Mouse (Mus musculus) midbrain, embryonic 14.5 days (tissue): ENCODE measurements at regions not wholly inside any gene's neighbourhood (a gene's known extent, or its start where the extent isn't known, plus 50 kb on each side); places are given as distances from the start of the nearest gene placed in this dataset.
"Not testable (repeated sequence)": the region's sequence is repeated elsewhere in the genome, so short reads cannot be mapped to it uniquely, and the experiment has no call there.

ENCODE experiments used
- ATAC-seq: fragments of 200-750 bp; cut with Nextera tagmentation; 2 replicates; pipeline ENCODE4 v1.8.0; 2017; ENCODE audit warnings: moderate number of reproducible peaks, moderate library complexity; ENCODE audit not compliant: low FRiP score, low TSS enrichment
- DNase-seq: peaks from one replicate; pipeline ENCODE4 v3.0.0-alpha.2; 2015
- H3K27ac ChIP-seq: fragments of 300-500 bp; sonication (generic); replicated peaks from 2 replicates; pipeline ENCODE4 v1.5.1; 2014; ENCODE audit warnings: mild to moderate bottlenecking, low read depth, low read length, moderate library complexity
- H3K27me3 ChIP-seq: fragments of 300-500 bp; sonication (generic); 2 replicates; pipeline ENCODE4 v1.6.1; 2014; ENCODE audit warnings: low read length, control low read depth, mixed read lengths; ENCODE audit not compliant: control insufficient read depth, insufficient read depth
- H3K36me3 ChIP-seq: fragments of 300-500 bp; sonication (generic); 2 replicates; pipeline ENCODE4 v1.6.1; 2014; ENCODE audit warnings: low read length, control low read depth; ENCODE audit not compliant: control insufficient read depth, insufficient read depth
- H3K4me1 ChIP-seq: fragments of 300-500 bp; sonication (generic); 2 replicates; pipeline ENCODE4 v1.6.1; 2014; ENCODE audit warnings: mild to moderate bottlenecking, antibody characterized with exemption, low read length, control low read depth; ENCODE audit not compliant: control insufficient read depth, insufficient read depth
- H3K4me2 ChIP-seq: fragments of 300-500 bp; sonication (generic); 2 replicates; pipeline ENCODE4 v1.6.1; 2014; ENCODE audit warnings: mild to moderate bottlenecking, low read length, moderate library complexity
- H3K4me3 ChIP-seq: fragments of 300-500 bp; sonication (generic); replicated peaks from 2 replicates; pipeline ENCODE4 v1.5.1; 2014; ENCODE audit warnings: low read depth, low read length
- H3K9ac ChIP-seq: fragments of 300-500 bp; sonication (generic); replicated peaks from 2 replicates; pipeline ENCODE4 v1.6.1; 2014; ENCODE audit warnings: mild to moderate bottlenecking, low read length, moderate library complexity
- H3K9me3 ChIP-seq: fragments of 300-500 bp; sonication (generic); 2 replicates; pipeline ENCODE4 v1.6.1; 2016; ENCODE audit warnings: low read length, control low read depth, mixed read lengths; ENCODE audit not compliant: control insufficient read depth
- WGBS: fragments of 180-500 bp; shearing (Covaris S2); extraction: QIAGEN DNeasy Blood & Tissue Kit; methylation state at CpG from one replicate; pipeline ENCODE4 v1.1.7; 2014; 5-methylcytosine and 5-hydroxymethylcytosine counted together

- Histone ChIP-seq H3K4me3 (no peak overlapping the region), H3K4me1 (no peaks in the 10 kb centered on the region), H3K9me3 (no peaks in the 10 kb centered on the region), H3K4me2 (no peak overlapping the region), H3K36me3 (no peaks in the 10 kb centered on the region), H3K9ac (no peak overlapping the region), H3K27me3 (no peaks in the 10 kb centered on the region), H3K27ac (no peak overlapping the region)
- DNase-seq, result no peak
- ATAC-seq, result no peak
- 91% methylated on average over 2 of the region's 2 CpGs for WGBS
Measured at GRCm38 (mm10) chr1:150218802-150219201, 100.4 kb upstream of the Pdc start.

DNA sequence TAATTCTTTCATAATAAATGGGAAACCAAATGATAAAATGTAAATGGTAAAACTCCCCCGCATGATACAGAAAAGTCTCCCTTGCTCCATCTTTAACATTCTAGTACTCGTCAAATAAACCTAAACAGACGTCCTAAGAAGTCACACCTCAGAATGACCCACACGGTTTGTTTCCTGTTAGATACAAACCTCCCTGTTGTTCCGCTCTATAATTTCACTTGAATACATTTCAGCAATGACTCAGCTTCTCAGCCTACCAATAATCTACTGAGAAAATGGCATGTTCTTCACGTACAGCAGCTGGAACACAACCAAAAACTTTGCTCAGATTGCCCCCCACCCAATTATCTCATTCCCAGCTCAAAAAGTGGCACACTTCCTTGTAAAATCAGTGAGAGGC is 93.7 kb upstream of the Pdc start:
- H3K36me3 ChIP-seq, result no peaks in the 10 kb centered on the region
- ATAC-seq (no peak), DNase-seq (no peak)
- WGBS, result 87% methylated on average over 6 of the region's 6 CpGs
- no peak overlapping the region for H3K9ac ChIP-seq
- no peaks in the 10 kb centered on the region for H3K27me3 ChIP-seq
- H3K9me3 ChIP-seq, result no peaks in the 10 kb centered on the region
- H3K4me2 ChIP-seq, result no peak overlapping the region
- no peak overlapping the region for H3K27ac ChIP-seq
- no peaks in the 10 kb centered on the region for H3K4me1 ChIP-seq
- no peak overlapping the region for H3K4me3 ChIP-seq

DNA sequence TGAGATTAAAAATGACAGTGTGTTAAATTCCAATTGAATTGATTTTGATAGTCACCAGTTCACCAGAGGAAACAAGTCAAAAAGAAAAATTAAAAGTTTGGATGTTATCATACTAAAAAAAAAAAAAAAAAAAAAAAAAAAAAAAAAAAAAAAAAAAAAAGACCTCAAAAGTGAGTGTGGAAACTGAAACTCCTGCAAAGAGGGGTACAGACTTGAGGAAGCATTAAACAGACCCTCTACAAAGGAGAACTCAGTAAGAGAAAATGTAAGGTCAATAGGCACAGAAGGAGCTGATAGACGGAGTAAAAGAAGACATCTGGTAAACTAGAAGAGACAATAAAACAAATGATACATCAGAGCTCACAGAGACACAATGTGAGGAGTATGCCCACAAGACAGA is 79.7 kb upstream of the Pdc start:
- not testable (repeated sequence) for H3K4me2 ChIP-seq, H3K27ac ChIP-seq, H3K9ac ChIP-seq, DNase-seq, ATAC-seq, H3K36me3 ChIP-seq, H3K27me3 ChIP-seq, H3K9me3 ChIP-seq, H3K4me3 ChIP-seq, H3K4me1 ChIP-seq
- 89% methylated on average over 1 of the region's 1 CpGs for WGBS

GRCm38 (mm10) chr1:150240110-150240509 is 79.1 kb upstream of the Pdc start:
- Histone ChIP-seq H3K9me3 (no peaks in the 10 kb centered on the region), H3K4me3 (no peak overlapping the region), H3K27ac (no peak overlapping the region), H3K36me3 (no peaks in the 10 kb centered on the region), H3K4me1 (no peaks in the 10 kb centered on the region), H3K9ac (no peak overlapping the region), H3K4me2 (no peak overlapping the region), H3K27me3 (no peaks in the 10 kb centered on the region)
- ATAC-seq, result no peak
- no peak for DNase-seq
- WGBS, result 93% methylated on average over 3 of the region's 3 CpGs

DNA sequence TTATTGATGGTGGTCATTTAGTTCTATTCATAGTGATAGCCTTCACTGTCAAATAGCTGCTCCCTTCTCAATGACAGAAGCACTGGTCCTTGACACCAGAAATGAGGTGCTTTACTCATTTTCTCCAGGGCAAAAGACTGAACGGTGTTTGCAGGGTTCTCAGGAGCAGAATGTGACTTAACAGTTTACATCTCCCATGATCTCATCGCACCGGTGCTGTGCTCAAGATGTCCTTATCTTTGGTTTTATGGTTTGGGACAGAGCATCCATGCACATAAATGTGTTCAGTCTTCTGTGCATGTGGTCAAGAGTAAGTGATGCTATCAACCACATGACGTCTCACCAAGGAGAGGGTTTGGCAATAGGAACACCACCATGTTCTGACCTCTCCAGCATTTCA is 78.1 kb upstream of the Pdc start:
- no peak for DNase-seq
- WGBS, result 95% methylated on average over 4 of the region's 4 CpGs
- Histone ChIP-seq H3K4me2 (no peak overlapping the region), H3K4me3 (no peak overlapping the region), H3K27ac (no peak overlapping the region), H3K4me1 (no peaks in the 10 kb centered on the region), H3K9ac (no peak overlapping the region), H3K36me3 (no peaks in the 10 kb centered on the region), H3K9me3 (no peaks in the 10 kb centered on the region), H3K27me3 (no peaks in the 10 kb centered on the region)
- ATAC-seq, result no peak

- H3K36me3 ChIP-seq, result no peaks in the 10 kb centered on the region
- H3K4me2 ChIP-seq, result no peak overlapping the region
- no peaks in the 10 kb centered on the region for H3K27me3 ChIP-seq
- no peaks in the 10 kb centered on the region for H3K9me3 ChIP-seq
- no peaks in the 10 kb centered on the region for H3K4me1 ChIP-seq
- DNase-seq (no peak), ATAC-seq (no peak)
- no peak overlapping the region for H3K4me3 ChIP-seq
- no peak overlapping the region for H3K27ac ChIP-seq
- no peak overlapping the region for H3K9ac ChIP-seq
Measured at GRCm38 (mm10) chr1:150242108-150242507, 77.1 kb upstream of the Pdc start.

DNA sequence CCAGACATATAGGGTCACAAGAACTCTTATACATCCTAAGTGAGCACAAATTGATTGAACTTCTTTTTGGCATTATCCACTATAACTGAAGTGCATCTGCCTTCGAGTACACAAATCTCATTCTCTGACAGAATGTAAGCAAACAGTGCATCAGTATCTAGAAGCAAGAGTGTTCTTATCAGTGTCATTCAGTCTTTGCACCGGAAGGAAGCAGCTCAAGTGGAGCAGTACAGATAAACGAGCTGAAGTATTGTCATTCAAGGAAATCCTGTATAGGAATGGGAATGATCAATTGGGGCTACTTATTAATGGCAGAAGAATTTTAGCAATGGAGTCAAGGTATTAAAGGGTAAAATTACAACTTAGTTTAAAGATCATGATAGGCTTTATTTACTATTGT is 74.3 kb upstream of the Pdc start:
- Histone ChIP-seq H3K27me3 (no peaks in the 10 kb centered on the region), H3K9me3 (no peaks in the 10 kb centered on the region), H3K4me3 (no peak overlapping the region), H3K9ac (no peak overlapping the region), H3K27ac (no peak overlapping the region), H3K36me3 (no peaks in the 10 kb centered on the region), H3K4me2 (no peak overlapping the region), H3K4me1 (no peaks in the 10 kb centered on the region)
- WGBS, result 79% methylated on average over 3 of the region's 3 CpGs
- DNase-seq, result no peak
- no peak for ATAC-seq

- Histone ChIP-seq H3K36me3 (no peaks in the 10 kb centered on the region), H3K9ac (no peak overlapping the region), H3K4me3 (no peak overlapping the region), H3K27ac (no peak overlapping the region), H3K4me1 (no peaks in the 10 kb centered on the region), H3K9me3 (no peaks in the 10 kb centered on the region), H3K27me3 (no peaks in the 10 kb centered on the region), H3K4me2 (no peak overlapping the region)
- ATAC-seq (no peak), DNase-seq (no peak)
- WGBS, result 95% methylated on average over 1 of the region's 1 CpGs
Measured at GRCm38 (mm10) chr1:150251422-150251821, 67.8 kb upstream of the Pdc start.

GRCm38 (mm10) chr1:150251876-150252275 is 67.3 kb upstream of the Pdc start:
- 90% methylated on average over 3 of the region's 3 CpGs for WGBS

More at GRCm38 (mm10) chr1:150251876-150252275, 67.3 kb upstream of the Pdc start:
- Histone ChIP-seq H3K9ac (no peak overlapping the region), H3K4me2 (no peak overlapping the region), H3K4me1 (no peaks in the 10 kb centered on the region), H3K27me3 (no peaks in the 10 kb centered on the region), H3K9me3 (no peaks in the 10 kb centered on the region), H3K36me3 (no peaks in the 10 kb centered on the region), H3K27ac (no peak overlapping the region), H3K4me3 (no peak overlapping the region)
- no peak for DNase-seq
- no peak for ATAC-seq
